Mouse (Mus musculus) C2C12 (cell line): ENCODE measurements around the gene Clock.

Experiments
- CEBPB ChIP-seq: IDR thresholded peaks from one replicate; pipeline ENCODE4 v1.6.1; 2011; ENCODE audit warnings: low read depth, mild to moderate bottlenecking, control low read depth, moderate library complexity
- CTCF ChIP-seq: IDR thresholded peaks from one replicate; pipeline ENCODE4 v1.5.1; 2011; ENCODE audit not compliant: control insufficient read depth, insufficient read depth, insufficient read length
- MAX ChIP-seq: IDR thresholded peaks from one replicate; pipeline ENCODE4 v1.6.1; 2011; ENCODE audit warnings: mild to moderate bottlenecking, control low read depth

GRCm38 (mm10) chr5:76325113-76325512, 20.5 kb upstream of the Clock start:
- TF ChIP-seq CTCF (no peak), MAX (no peak), CEBPB (no peak)
